Mouse (Mus musculus): Measurements from ENCODE around the gene Nfe2l1.

Gene Nfe2l1

GRCm38 (mm10) chr11:96848694-96849093, 18.9 kb upstream of the Nfe2l1 start:
- in situ Hi-C loops (cut with MseI, MboI), result no loop called here

GRCm38 (mm10) chr11:96847240-96847639, 17.5 kb upstream of the Nfe2l1 start:
- in situ Hi-C loops (cut with MseI, MboI), result no loop called here

GRCm38 (mm10) chr11:96843627-96844026, 13.9 kb upstream of the Nfe2l1 start:
- in situ Hi-C loops (cut with MseI, MboI), result no loop called here

GRCm38 (mm10) chr11:96840290-96840689, 10.5 kb upstream of the Nfe2l1 start:
- in situ Hi-C loops (cut with MseI, MboI), result no loop called here

GRCm38 (mm10) chr11:96839877-96840276, 10.1 kb upstream of the Nfe2l1 start:
- in situ Hi-C loops (cut with MseI, MboI), result no loop called here

GRCm38 (mm10) chr11:96839428-96839827, 9.7 kb upstream of the Nfe2l1 start:
- in situ Hi-C loops (cut with MseI, MboI), result no loop called here

- in situ Hi-C loops (cut with MseI, MboI), result no loop called here
Observed at GRCm38 (mm10) chr11:96838341-96838740, 8.6 kb upstream of the Nfe2l1 start.

- in situ Hi-C loops (cut with MseI, MboI), result no loop called here
Observed at GRCm38 (mm10) chr11:96837298-96837697, 7.5 kb upstream of the Nfe2l1 start.

GRCm38 (mm10) chr11:96834127-96834526, 4.4 kb upstream of the Nfe2l1 start:
- in situ Hi-C loops (cut with MseI, MboI), result no loop called here

GRCm38 (mm10) chr11:96832973-96833372, 3.2 kb upstream of the Nfe2l1 start:
- in situ Hi-C loops (cut with MseI, MboI), result no loop called here

- in situ Hi-C loops (cut with MseI, MboI), result no loop called here
Observed at GRCm38 (mm10) chr11:96832541-96832940, 2.8 kb upstream of the Nfe2l1 start.

- in situ Hi-C loops (cut with MseI, MboI), result no loop called here
Observed at GRCm38 (mm10) chr11:96831516-96831915, 1.7 kb upstream of the Nfe2l1 start.

GRCm38 (mm10) chr11:96830539-96831216, 910 bp upstream of the Nfe2l1 start:
- in situ Hi-C loops (cut with MseI, MboI), result no loop called here

GRCm38 (mm10) chr11:96829403-96829812, 360 bp downstream of the Nfe2l1 start:
- in situ Hi-C loops (cut with MseI, MboI), result no loop called here

- in situ Hi-C loops (cut with MseI, MboI), result no loop called here
Observed at GRCm38 (mm10) chr11:96828881-96829280, 887 bp downstream of the Nfe2l1 start.

- in situ Hi-C loops (cut with MseI, MboI), result no loop called here
Observed at GRCm38 (mm10) chr11:96827917-96828316, 1.9 kb downstream of the Nfe2l1 start.

GRCm38 (mm10) chr11:96827062-96827581, 2.6 kb downstream of the Nfe2l1 start:
- in situ Hi-C loops (cut with MseI, MboI), result no loop called here

GRCm38 (mm10) chr11:96826481-96826880, 3.3 kb downstream of the Nfe2l1 start:
- in situ Hi-C loops (cut with MseI, MboI), result no loop called here

GRCm38 (mm10) chr11:96824783-96825495, 4.8 kb downstream of the Nfe2l1 start:
- in situ Hi-C loops (cut with MseI, MboI), result no loop called here

- in situ Hi-C loops (cut with MseI, MboI), result no loop called here
Observed at GRCm38 (mm10) chr11:96823880-96824782, 5.6 kb downstream of the Nfe2l1 start.

GRCm38 (mm10) chr11:96823471-96823837, 6.3 kb downstream of the Nfe2l1 start:
- in situ Hi-C loops (cut with MseI, MboI), result no loop called here
